Mouse (Mus musculus) embryonic facial prominence, embryonic 15.5 days (tissue): ENCODE data around the gene Morc3. TPM values are rescaled to one million over a fixed set of nuclear protein-coding genes. Genes with fewer than 3 reads are reported as not detected.
A peak's percentile ranks its signal among the peaks of the same experiment; 100 is the strongest.

ENCODE experiments used
- ATAC-seq: fragments of 200-750 bp; cut with Nextera tagmentation; 2 replicates; pipeline ENCODE4 v1.8.0; 2017; ENCODE audit warnings: low read depth, moderate TSS enrichment; ENCODE audit not compliant: insufficient number of reproducible peaks, low FRiP score, low TSS enrichment
- H3K27ac ChIP-seq: fragments of 300-500 bp; sonication (generic); replicated peaks from 2 replicates; pipeline ENCODE4 v1.5.1; 2015; ENCODE audit warnings: mild to moderate bottlenecking, inconsistent platforms
- H3K27me3 ChIP-seq: fragments of 300-500 bp; sonication (generic); 2 replicates; pipeline ENCODE4 v1.6.1; 2015; ENCODE audit warnings: inconsistent platforms
- H3K36me3 ChIP-seq: fragments of 300-500 bp; sonication (generic); 2 replicates; pipeline ENCODE4 v1.6.1; 2015; ENCODE audit warnings: mild to moderate bottlenecking, inconsistent platforms
- H3K4me1 ChIP-seq: fragments of 300-500 bp; sonication (generic); 2 replicates; pipeline ENCODE4 v1.6.1; 2015; ENCODE audit warnings: inconsistent platforms
- H3K4me2 ChIP-seq: fragments of 300-500 bp; sonication (generic); replicated peaks from 2 replicates; pipeline ENCODE4 v1.6.1; 2015; ENCODE audit warnings: mild to moderate bottlenecking, inconsistent platforms
- H3K4me3 ChIP-seq: fragments of 300-500 bp; sonication (generic); replicated peaks from 2 replicates; pipeline ENCODE4 v1.5.1; 2015; ENCODE audit warnings: mild to moderate bottlenecking, inconsistent platforms
- H3K9ac ChIP-seq: fragments of 300-500 bp; sonication (generic); 2 replicates; pipeline ENCODE4 v1.6.1; 2015; ENCODE audit warnings: inconsistent platforms
- H3K9me3 ChIP-seq: fragments of 300-500 bp; sonication (generic); replicated peaks from 2 replicates; pipeline ENCODE4 v1.6.1; 2016; ENCODE audit warnings: inconsistent platforms
- WGBS: fragments of 180-500 bp; shearing (Covaris S2); methylation state at CpG from one replicate; pipeline ENCODE4 v1.1.7; 2015; 5-methylcytosine and 5-hydroxymethylcytosine counted together
- polyA plus RNA-seq: library from polyadenylated mRNA; unstranded; fragments of >200 nt; fragmentation: Nextera tagmentation; extraction: Ambion mirVana; gene quantifications from 2 replicates; pipeline ENCODE4 v1.2.1, GENCODE M21; 2015

Morc3 gene
- polyA plus RNA-seq, 1 experiment from 2014 or later, result 30.5 TPM

GRCm38 (mm10) chr16:93832451-93833276 lies 743 bp downstream of the Morc3 start:
- H3K4me1 ChIP-seq, result peaks cover 16% of the 10 kb centered on the region
- H3K27ac ChIP-seq, result peak overlapping the region; percentile 97
- H3K4me2 ChIP-seq, result peak overlapping the region; percentile 74
- no peaks in the 10 kb centered on the region for H3K9me3 ChIP-seq
- H3K27me3 ChIP-seq, result no peaks in the 10 kb centered on the region
- no peaks in the 10 kb centered on the region for H3K36me3 ChIP-seq
- 1% methylated on average over 45 of the region's 69 CpGs for WGBS
- peak; percentile 20 for ATAC-seq
- H3K4me3 ChIP-seq, result peak overlapping the region; percentile 93
- peak overlapping the region; percentile 95 for H3K9ac ChIP-seq

- Histone ChIP-seq H3K9ac (no peak overlapping the region), H3K4me3 (peak overlapping the region; percentile 93; the same call in 1 of the 2 replicates), H3K27ac (no peak overlapping the region), H3K36me3 (no peaks in the 10 kb centered on the region), H3K4me1 (peaks cover 16% of the 10 kb centered on the region), H3K4me2 (peak overlapping the region; percentile 74), H3K9me3 (no peaks in the 10 kb centered on the region), H3K27me3 (no peaks in the 10 kb centered on the region)
- 89% methylated on average over 6 of the region's 6 CpGs for WGBS
- ATAC-seq, result no peak
Observed at GRCm38 (mm10) chr16:93833551-93833950, 1.6 kb downstream of the Morc3 start.

GRCm38 (mm10) chr16:93834076-93834475 lies 2.2 kb downstream of the Morc3 start:
- WGBS, result 79% methylated on average over 2 of the region's 2 CpGs
- H3K9ac ChIP-seq, result no peak overlapping the region
- peaks cover 16% of the 10 kb centered on the region for H3K4me1 ChIP-seq
- ATAC-seq, result no peak
- H3K4me3 ChIP-seq, result no peak overlapping the region
- no peaks in the 10 kb centered on the region for H3K27me3 ChIP-seq
- no peaks in the 10 kb centered on the region for H3K9me3 ChIP-seq
- H3K4me2 ChIP-seq, result no peak overlapping the region
- no peaks in the 10 kb centered on the region for H3K36me3 ChIP-seq
- H3K27ac ChIP-seq, result no peak overlapping the region

DNA sequence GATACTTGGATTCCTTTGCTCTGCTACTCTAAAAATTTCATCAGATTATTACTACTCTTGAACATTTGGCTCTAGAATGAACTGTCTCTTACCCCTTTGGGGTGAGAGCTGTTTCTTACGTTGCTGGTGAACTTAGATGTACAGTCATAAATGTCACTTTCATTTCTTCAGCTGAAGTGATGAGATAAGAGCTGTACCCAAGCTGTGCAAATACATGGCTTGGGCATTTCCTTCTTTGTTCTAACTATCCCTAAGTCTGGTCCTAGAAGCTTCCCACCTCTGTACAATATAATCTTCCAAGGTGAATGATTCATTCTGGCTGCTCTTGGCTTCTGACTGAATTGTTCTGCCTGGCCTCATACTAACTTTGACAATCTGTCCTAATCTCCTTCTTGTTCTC lies 7.1 kb downstream of the Morc3 start:
- 86% methylated on average over 1 of the region's 1 CpGs for WGBS
- Histone ChIP-seq H3K9me3 (no peaks in the 10 kb centered on the region), H3K4me1 (peaks cover 4% of the 10 kb centered on the region), H3K36me3 (no peaks in the 10 kb centered on the region), H3K27ac (no peak overlapping the region), H3K27me3 (no peaks in the 10 kb centered on the region), H3K4me3 (no peak overlapping the region), H3K9ac (no peak overlapping the region), H3K4me2 (no peak overlapping the region)
- no peak for ATAC-seq

DNA sequence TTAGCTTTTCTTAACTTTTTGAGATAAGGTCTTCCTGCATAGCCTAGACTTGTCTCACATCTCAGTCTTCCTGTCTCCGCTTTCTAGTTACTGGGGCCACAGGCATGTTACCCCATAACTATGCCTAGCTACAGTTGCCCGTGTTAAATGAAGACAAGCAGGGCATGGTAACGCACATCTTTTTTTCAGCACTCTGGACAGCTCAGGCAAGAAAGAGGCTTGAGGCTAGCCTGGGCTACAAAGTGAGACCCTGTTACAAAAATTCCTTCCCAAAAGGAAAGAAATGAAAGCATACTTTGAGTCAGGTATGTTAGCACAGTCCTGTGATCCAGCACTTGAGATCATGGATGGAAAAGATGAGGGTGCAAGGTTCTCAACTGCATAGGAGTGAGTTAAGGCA lies 18.6 kb downstream of the Morc3 start:
- no peak overlapping the region for H3K4me3 ChIP-seq
- no peaks in the 10 kb centered on the region for H3K27me3 ChIP-seq
- no peak for ATAC-seq
- H3K4me2 ChIP-seq, result no peak overlapping the region
- H3K4me1 ChIP-seq, result no peaks in the 10 kb centered on the region
- no peaks in the 10 kb centered on the region for H3K9me3 ChIP-seq
- peaks cover 77% of the 10 kb centered on the region for H3K36me3 ChIP-seq
- H3K9ac ChIP-seq, result no peak overlapping the region
- WGBS, result 93% methylated on average over 3 of the region's 3 CpGs
- H3K27ac ChIP-seq, result no peak overlapping the region

GRCm38 (mm10) chr16:93859967-93860366 lies 28.0 kb downstream of the Morc3 start:
- WGBS, result 83% methylated on average over 4 of the region's 4 CpGs
- Histone ChIP-seq H3K36me3 (peaks cover 78% of the 10 kb centered on the region), H3K4me1 (no peaks in the 10 kb centered on the region), H3K27ac (no peak overlapping the region), H3K9ac (no peak overlapping the region), H3K27me3 (no peaks in the 10 kb centered on the region), H3K4me3 (no peak overlapping the region), H3K9me3 (no peaks in the 10 kb centered on the region), H3K4me2 (no peak overlapping the region)
- ATAC-seq, result no peak

- Histone ChIP-seq H3K9ac (no peak overlapping the region), H3K9me3 (no peaks in the 10 kb centered on the region), H3K4me3 (no peak overlapping the region), H3K4me1 (no peaks in the 10 kb centered on the region), H3K36me3 (peaks cover 81% of the 10 kb centered on the region), H3K27ac (no peak overlapping the region), H3K27me3 (no peaks in the 10 kb centered on the region), H3K4me2 (no peak overlapping the region)
- ATAC-seq, result no peak
Observed at GRCm38 (mm10) chr16:93860686-93861085, 28.8 kb downstream of the Morc3 start.

GRCm38 (mm10) chr16:93874841-93875240 lies 42.9 kb downstream of the Morc3 start:
- H3K9me3 ChIP-seq, result no peaks in the 10 kb centered on the region
- H3K36me3 ChIP-seq, result peaks cover 70% of the 10 kb centered on the region
- H3K27me3 ChIP-seq, result no peaks in the 10 kb centered on the region
- no peak overlapping the region for H3K4me2 ChIP-seq
- 87% methylated on average over 13 of the region's 13 CpGs for WGBS
- H3K4me3 ChIP-seq, result no peak overlapping the region
- no peak overlapping the region for H3K9ac ChIP-seq
- no peaks in the 10 kb centered on the region for H3K4me1 ChIP-seq
- no peak for ATAC-seq
- H3K27ac ChIP-seq, result no peak overlapping the region

- Histone ChIP-seq H3K4me3 (no peak overlapping the region), H3K27ac (no peak overlapping the region), H3K36me3 (peaks cover 43% of the 10 kb centered on the region), H3K4me1 (no peaks in the 10 kb centered on the region), H3K4me2 (no peak overlapping the region), H3K9me3 (no peaks in the 10 kb centered on the region), H3K9ac (no peak overlapping the region), H3K27me3 (no peaks in the 10 kb centered on the region)
- ATAC-seq, result no peak
- WGBS, result 87% methylated on average over 6 of the region's 6 CpGs
Observed at GRCm38 (mm10) chr16:93877612-93878380, 45.9 kb downstream of the Morc3 start.

- peaks cover 18% of the 10 kb centered on the region for H3K4me1 ChIP-seq
- H3K9ac ChIP-seq, result peak within 1 kb of the TSS; percentile 54
- H3K27me3 ChIP-seq, result no peaks in the 10 kb centered on the region
- peak within 1 kb of the TSS; percentile 88 for H3K4me2 ChIP-seq
- WGBS, result 1% methylated on average over 54 of the region's 54 CpGs
- peak; percentile 95 for ATAC-seq
- peaks cover 13% of the 10 kb centered on the region for H3K36me3 ChIP-seq
- no peaks in the 10 kb centered on the region for H3K9me3 ChIP-seq
- peak within 1 kb of the TSS; percentile 85 for H3K4me3 ChIP-seq
- no peak within 1 kb of the TSS; the same call in 1 of the 2 replicates for H3K27ac ChIP-seq
Observed at GRCm38 (mm10) chr16:93883423-93884085, 51.6 kb downstream of the Morc3 start, which contains the start of gene Chaf1b. Gene Chaf1b (plus strand): TSS chr16:93883901.

DNA sequence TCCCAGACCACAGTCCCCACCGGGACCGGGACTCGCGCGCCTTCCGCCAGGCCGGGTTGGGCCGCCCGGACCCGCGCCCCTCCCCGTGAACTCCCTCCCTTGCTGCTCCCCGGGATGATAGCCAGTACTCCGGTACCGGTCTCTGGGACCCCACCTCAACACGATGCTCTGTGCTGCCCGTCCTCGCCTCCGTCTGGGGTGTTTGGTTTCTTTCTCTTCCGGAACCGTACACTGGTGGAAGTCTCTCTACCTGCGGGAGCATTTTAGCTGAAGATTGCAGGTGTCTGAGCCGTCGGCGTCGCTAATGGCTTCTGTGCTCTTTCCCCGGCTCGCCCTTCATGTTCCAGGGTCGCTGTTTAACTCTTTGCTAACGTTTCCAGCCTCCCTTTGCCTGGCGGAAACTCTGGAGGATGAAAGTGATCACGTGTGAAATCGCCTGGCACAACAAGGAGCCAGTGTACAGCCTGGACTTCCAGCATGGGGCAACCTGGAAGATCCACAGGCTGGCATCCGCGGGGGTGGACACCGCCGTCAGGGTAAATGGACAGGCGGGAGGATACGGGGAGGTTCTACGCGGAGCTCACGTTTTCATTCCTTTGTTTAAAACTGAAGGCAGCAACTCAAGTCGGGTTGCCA lies 52.3 kb downstream of the Morc3 start:
- H3K36me3 ChIP-seq, result peaks cover 19% of the 10 kb centered on the region
- peak overlapping the region; percentile 88 for H3K4me2 ChIP-seq
- 0% methylated on average over 43 of the region's 43 CpGs for WGBS
- H3K27ac ChIP-seq, result no peak overlapping the region; the same call in 1 of the 2 replicates
- peak overlapping the region; percentile 85 for H3K4me3 ChIP-seq
- peaks cover 18% of the 10 kb centered on the region for H3K4me1 ChIP-seq
- H3K9me3 ChIP-seq, result no peaks in the 10 kb centered on the region
- no peaks in the 10 kb centered on the region for H3K27me3 ChIP-seq
- no peak for ATAC-seq
- H3K9ac ChIP-seq, result peak overlapping the region; percentile 54
